Mouse (Mus musculus): Measurements from ENCODE around the gene Gm39566. TPM values are rescaled to one million over a fixed set of nuclear protein-coding genes. Genes with fewer than 3 reads are reported as not detected.

Gene Gm39566
- not detected in 2 replicates for polyA plus RNA-seq (2012; ENCODE audit: low replicate concordance)

GRCm38 (mm10) chr11:69815155-69815554 lies at the start of gene Gm39566:
Gene Gm39566, minus strand, starts transcription at chr11:69815298.

GRCm38 (mm10) chr11:69858113-69858998 lies 43.3 kb upstream of the Gm39566 start, which contains the start of gene Tnk1:
Gene Tnk1, minus strand, starts transcription at chr11:69858730.

GRCm38 (mm10) chr11:69846198-69846680 lies 31.1 kb upstream of the Gm39566 start, which contains the start of gene Plscr3:
Gene Plscr3, plus strand, starts transcription at chr11:69846376.

GRCm38 (mm10) chr11:69837952-69838713 lies 23.0 kb upstream of the Gm39566 start, which contains the start of gene Tmem256:
Gene Tmem256, plus strand, starts transcription at chr11:69838514.

GRCm38 (mm10) chr11:69837604-69837951 lies 22.5 kb upstream of the Gm39566 start, which contains the start of gene Nlgn2:
Gene Nlgn2, minus strand, starts transcription at chr11:69837784.

GRCm38 (mm10) chr11:69822080-69822479 lies 7.0 kb upstream of the Gm39566 start, which contains the start of gene Spem1:
Gene Spem1, minus strand, starts transcription at chr11:69822180.

GRCm38 (mm10) chr11:69818365-69818764 lies 3.3 kb upstream of the Gm39566 start, which contains the start of gene Spem2:
Gene Spem2, minus strand, starts transcription at chr11:69818465.

GRCm38 (mm10) chr11:69804972-69805909 lies 9.9 kb downstream of the Gm39566 start, which contains the start of gene Tmem102:
Gene Tmem102, minus strand, starts transcription at chr11:69805624.

GRCm38 (mm10) chr11:69801379-69801977 lies 13.6 kb downstream of the Gm39566 start, which contains the start of gene Fgf11:
Gene Fgf11, minus strand, starts transcription at chr11:69801857.

GRCm38 (mm10) chr11:69795168-69795982 lies 19.7 kb downstream of the Gm39566 start, which contains the start of gene Chrnb1:
Gene Chrnb1, minus strand, starts transcription at chr11:69795943.

GRCm38 (mm10) chr11:69765221-69766125 lies 49.6 kb downstream of the Gm39566 start, which contains the start of gene Zbtb4:
Gene Zbtb4, plus strand, starts transcription at chr11:69765912.

GRCm38 (mm10) chr11:69761868-69762267 lies 53.2 kb downstream of the Gm39566 start, which contains the start of gene Slc35g3:
Gene Slc35g3, minus strand, starts transcription at chr11:69761968.

Other genes starting within 250 kb of the Gm39566 start
- 2.2 and 18.6 TPM in 2 replicates for gene Wrap53, start 235.0 kb downstream of the Gm39566 start, polyA plus RNA-seq (2012; ENCODE audit: low replicate concordance)
- gene Trp53, start 234.9 kb downstream of the Gm39566 start, polyA plus RNA-seq (2012; ENCODE audit: low replicate concordance) = 109 and 132 TPM in 2 replicates
- 2.5 and 19.1 TPM in 2 replicates for gene Atp1b2, start 209.4 kb downstream of the Gm39566 start, polyA plus RNA-seq (2012; ENCODE audit: low replicate concordance)
- gene Shbg, start 197.4 kb downstream of the Gm39566 start, polyA plus RNA-seq (2012; ENCODE audit: low replicate concordance) = not detected in 2 replicates
- gene Sat2, start 193.3 kb downstream of the Gm39566 start, polyA plus RNA-seq (2012; ENCODE audit: low replicate concordance) = not detected in 2 replicates
- gene Fxr2, start 182.3 kb downstream of the Gm39566 start, polyA plus RNA-seq (2012; ENCODE audit: low replicate concordance) = 66.7 and 112 TPM in 2 replicates
- 0.34 and 0.66 TPM in 2 replicates for gene Sox15, start 160.0 kb downstream of the Gm39566 start, polyA plus RNA-seq (2012; ENCODE audit: low replicate concordance)
- 30.6 and 38.5 TPM in 2 replicates for gene Mpdu1, start 152.7 kb downstream of the Gm39566 start, polyA plus RNA-seq (2012; ENCODE audit: low replicate concordance)
- 57.5 and 132 TPM in 2 replicates for gene Cd68, start 149.1 kb downstream of the Gm39566 start, polyA plus RNA-seq (2012; ENCODE audit: low replicate concordance)
- gene Eif4a1, start 142.9 kb downstream of the Gm39566 start, polyA plus RNA-seq (2012; ENCODE audit: low replicate concordance) = 136 and 185 TPM in 2 replicates
- gene Senp3, start 133.2 kb downstream of the Gm39566 start, polyA plus RNA-seq (2012; ENCODE audit: low replicate concordance) = 60.8 and 121 TPM in 2 replicates
- gene Tnfsf13, start 129.5 kb downstream of the Gm39566 start, polyA plus RNA-seq (2012; ENCODE audit: low replicate concordance) = 2.6 and 5.5 TPM in 2 replicates
- gene Tnfsf12, start 119.4 kb downstream of the Gm39566 start, polyA plus RNA-seq (2012; ENCODE audit: low replicate concordance) = 17.2 and 26.3 TPM in 2 replicates
- gene Tnfsfm13, start 119.2 kb downstream of the Gm39566 start, polyA plus RNA-seq (2012; ENCODE audit: low replicate concordance) = 5.4 and 13.6 TPM in 2 replicates
- gene Polr2a, start 56.7 kb downstream of the Gm39566 start, polyA plus RNA-seq (2012; ENCODE audit: low replicate concordance) = 127 and 149 TPM in 2 replicates
- gene Slc35g3, start 53.3 kb downstream of the Gm39566 start, polyA plus RNA-seq (2012; ENCODE audit: low replicate concordance) = not detected in 2 replicates
- gene Zbtb4, start 49.4 kb downstream of the Gm39566 start, polyA plus RNA-seq (2012; ENCODE audit: low replicate concordance) = 133 and 229 TPM in 2 replicates
- 2.3 and 2.5 TPM in 2 replicates for gene Chrnb1, start 19.4 kb downstream of the Gm39566 start, polyA plus RNA-seq (2012; ENCODE audit: low replicate concordance)
- 0.86 and 1.1 TPM in 2 replicates for gene Fgf11, start 13.4 kb downstream of the Gm39566 start, polyA plus RNA-seq (2012; ENCODE audit: low replicate concordance)
- gene Tmem102, start 9.7 kb downstream of the Gm39566 start, polyA plus RNA-seq (2012; ENCODE audit: low replicate concordance) = 0.17 and 0.45 TPM in 2 replicates
- gene Spem2, start 3.2 kb upstream of the Gm39566 start, polyA plus RNA-seq (2012; ENCODE audit: low replicate concordance) = not detected in 2 replicates
- gene Spem1, start 6.9 kb upstream of the Gm39566 start, polyA plus RNA-seq (2012; ENCODE audit: low replicate concordance) = not detected in 2 replicates
- 3.5 and 7.7 TPM in 2 replicates for gene Nlgn2, start 22.5 kb upstream of the Gm39566 start, polyA plus RNA-seq (2012; ENCODE audit: low replicate concordance)
- 239 and 507 TPM in 2 replicates for gene Tmem256, start 23.2 kb upstream of the Gm39566 start, polyA plus RNA-seq (2012; ENCODE audit: low replicate concordance)
- gene Plscr3, start 31.1 kb upstream of the Gm39566 start, polyA plus RNA-seq (2012; ENCODE audit: low replicate concordance) = 37.9 and 61.0 TPM in 2 replicates
- gene Tnk1, start 43.4 kb upstream of the Gm39566 start, polyA plus RNA-seq (2012; ENCODE audit: low replicate concordance) = 1.7 TPM in 1 of 2 replicates, not detected in the other
- gene Tmem95, start 62.7 kb upstream of the Gm39566 start, polyA plus RNA-seq (2012; ENCODE audit: low replicate concordance) = not detected in 2 replicates
- 3.0 and 3.7 TPM in 2 replicates for gene Kctd11, start 66.1 kb upstream of the Gm39566 start, polyA plus RNA-seq (2012; ENCODE audit: low replicate concordance)
- 193 and 275 TPM in 2 replicates for gene Acap1, start 80.2 kb upstream of the Gm39566 start, polyA plus RNA-seq (2012; ENCODE audit: low replicate concordance)
- gene 2810408A11Rik, start 85.7 kb upstream of the Gm39566 start, polyA plus RNA-seq (2012; ENCODE audit: low replicate concordance) = 1.1 and 1.5 TPM in 2 replicates
- 67.4 and 137 TPM in 2 replicates for gene Neurl4, start 85.8 kb upstream of the Gm39566 start, polyA plus RNA-seq (2012; ENCODE audit: low replicate concordance)
- 109 and 212 TPM in 2 replicates for gene Gps2, start 98.6 kb upstream of the Gm39566 start, polyA plus RNA-seq (2012; ENCODE audit: low replicate concordance)
- gene Eif5a, start 106.7 kb upstream of the Gm39566 start, polyA plus RNA-seq (2012; ENCODE audit: low replicate concordance) = 938 and 1,043 TPM in 2 replicates
- 0.54 and 2.7 TPM in 2 replicates for gene Ybx2, start 120.5 kb upstream of the Gm39566 start, polyA plus RNA-seq (2012; ENCODE audit: low replicate concordance)
- gene Slc2a4, start 132.9 kb upstream of the Gm39566 start, polyA plus RNA-seq (2012; ENCODE audit: low replicate concordance) = 15.8 TPM in 1 of 2 replicates, not detected in the other
- gene Cldn7, start 149.5 kb upstream of the Gm39566 start, polyA plus RNA-seq (2012; ENCODE audit: low replicate concordance) = 0.27 and 0.88 TPM in 2 replicates
- 123 and 255 TPM in 2 replicates for gene Ctdnep1, start 165.9 kb upstream of the Gm39566 start, polyA plus RNA-seq (2012; ENCODE audit: low replicate concordance)
- gene Elp5, start 167.2 kb upstream of the Gm39566 start, polyA plus RNA-seq (2012; ENCODE audit: low replicate concordance) = 11.9 and 17.1 TPM in 2 replicates
- 344 and 452 TPM in 2 replicates for gene Gabarap, start 175.8 kb upstream of the Gm39566 start, polyA plus RNA-seq (2012; ENCODE audit: low replicate concordance)
- gene Phf23, start 180.5 kb upstream of the Gm39566 start, polyA plus RNA-seq (2012; ENCODE audit: low replicate concordance) = 67.4 and 84.5 TPM in 2 replicates
- gene Dvl2, start 185.3 kb upstream of the Gm39566 start, polyA plus RNA-seq (2012; ENCODE audit: low replicate concordance) = 49.3 and 51.4 TPM in 2 replicates
- 24.5 and 32.0 TPM in 2 replicates for gene Acadvl, start 200.1 kb upstream of the Gm39566 start, polyA plus RNA-seq (2012; ENCODE audit: low replicate concordance)
- gene Dlg4, start 201.6 kb upstream of the Gm39566 start, polyA plus RNA-seq (2012; ENCODE audit: low replicate concordance) = 12.5 and 18.5 TPM in 2 replicates
- not detected in 2 replicates for gene Asgr1, start 238.8 kb upstream of the Gm39566 start, polyA plus RNA-seq (2012; ENCODE audit: low replicate concordance)

Measured in hematopoietic multipotent progenitor cell, adult 10-12 weeks (in vitro differentiated cells).